Mouse (Mus musculus): Measurements from ENCODE around the gene Nol3. TPM values are rescaled to one million over a fixed set of nuclear protein-coding genes. Genes with fewer than 3 reads are reported as not detected.
"Not testable (repeated sequence)": the region's sequence is repeated elsewhere in the genome, so short reads cannot be mapped to it uniquely, and the experiment has no call there.

Gene Nol3
- total RNA-seq, 2 experiments from 2014 or later, result 0.07 TPM; not detected in 1

DNA sequence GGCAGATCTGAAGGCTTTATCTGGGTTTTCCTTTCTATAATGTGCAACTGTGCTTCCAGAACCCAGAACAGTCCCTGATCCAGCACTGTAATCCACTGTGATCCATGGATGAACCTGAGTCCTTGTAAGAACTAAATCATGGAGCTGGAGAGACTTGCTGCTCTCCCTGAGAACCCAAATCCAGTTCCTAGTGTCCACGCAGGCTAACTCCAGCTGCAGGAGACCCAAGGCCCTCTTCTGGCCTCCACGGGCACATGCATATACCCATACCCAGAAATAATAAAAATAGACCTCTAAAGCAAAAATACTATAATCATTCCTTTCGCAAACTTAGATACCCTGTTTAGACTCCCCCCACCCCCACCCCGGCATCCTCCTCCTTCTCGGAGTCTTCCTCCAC lies 12.3 kb downstream of the Nol3 start:
- no peak for ATAC-seq (ENCODE audit: poor library complexity, severe bottlenecking)

DNA sequence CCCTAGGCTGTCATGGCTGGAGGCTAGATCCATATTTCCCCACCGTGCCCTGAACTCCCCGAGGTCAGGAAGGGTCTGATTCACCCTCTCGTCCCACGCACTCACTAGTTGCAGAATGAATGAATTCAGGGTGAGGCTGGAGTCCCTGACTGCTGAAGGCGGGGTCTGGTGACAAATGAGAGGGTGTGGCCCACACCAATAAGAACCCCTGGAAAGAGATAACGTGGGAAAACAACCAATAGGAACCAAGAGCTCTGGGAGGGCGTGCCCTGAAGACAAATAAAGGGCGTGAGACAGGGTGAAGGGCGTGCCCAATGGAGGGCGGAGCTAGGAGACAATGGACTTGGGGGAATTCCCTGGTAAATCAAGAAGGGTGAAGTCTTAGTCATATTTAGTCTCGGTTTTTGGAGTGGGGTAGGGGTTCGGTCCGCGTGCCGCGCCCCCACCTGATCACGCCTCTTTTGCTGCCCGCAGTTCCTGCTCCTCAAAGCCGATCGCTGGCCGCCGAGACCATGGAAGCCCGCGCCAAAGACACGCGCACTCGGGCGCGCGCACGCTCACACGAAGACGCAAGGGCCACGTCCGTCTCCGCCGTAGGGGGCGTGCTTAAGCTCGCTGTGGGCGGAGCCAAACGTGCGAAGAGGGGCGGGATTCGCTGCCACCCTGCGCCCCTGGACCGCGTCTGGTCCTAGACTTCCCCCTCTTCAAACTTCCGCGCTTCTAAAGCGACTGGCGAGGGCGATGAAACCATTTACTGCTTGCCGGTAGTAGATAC lies 13.2 kb downstream of the Nol3 start:
- peak; percentile 86 for ATAC-seq (ENCODE audit: poor library complexity, severe bottlenecking)

- peak; percentile 30 for ATAC-seq (ENCODE audit: poor library complexity, severe bottlenecking)
Observed at GRCm38 (mm10) chr8:105289805-105290460, 14.0 kb downstream of the Nol3 start, which contains the start of gene 4931428F04Rik. 4931428F04Rik (minus strand) TSS chr8:105289864.

- ATAC-seq (ENCODE audit: poor library complexity, severe bottlenecking), result peak; percentile 53
Observed at GRCm38 (mm10) chr8:105290554-105291314, 14.8 kb downstream of the Nol3 start.

DNA sequence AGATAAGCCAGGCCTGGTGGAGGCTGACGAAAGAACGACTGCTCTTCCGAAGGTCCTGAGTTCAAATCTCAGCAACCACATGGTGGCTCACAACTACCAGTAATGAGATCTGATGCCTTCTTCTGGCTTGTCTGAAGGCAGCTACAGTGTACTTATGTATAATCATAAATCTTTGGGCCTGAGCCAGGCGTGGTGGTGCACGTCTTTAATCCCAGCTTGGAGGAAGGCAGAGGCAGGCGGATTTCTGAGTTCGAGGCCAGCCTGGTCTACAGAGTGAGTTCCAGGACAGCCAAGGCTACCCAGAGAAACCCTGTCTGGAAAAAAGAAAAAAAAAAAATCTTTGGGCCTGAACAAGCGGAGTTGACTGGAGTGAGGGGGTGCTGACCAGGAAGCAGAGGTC lies 15.4 kb downstream of the Nol3 start:
- ATAC-seq (ENCODE audit: poor library complexity, severe bottlenecking), result not testable (repeated sequence)

- ATAC-seq (ENCODE audit: poor library complexity, severe bottlenecking), result not testable (repeated sequence)
Observed at GRCm38 (mm10) chr8:105291802-105292201, 15.9 kb downstream of the Nol3 start.

DNA sequence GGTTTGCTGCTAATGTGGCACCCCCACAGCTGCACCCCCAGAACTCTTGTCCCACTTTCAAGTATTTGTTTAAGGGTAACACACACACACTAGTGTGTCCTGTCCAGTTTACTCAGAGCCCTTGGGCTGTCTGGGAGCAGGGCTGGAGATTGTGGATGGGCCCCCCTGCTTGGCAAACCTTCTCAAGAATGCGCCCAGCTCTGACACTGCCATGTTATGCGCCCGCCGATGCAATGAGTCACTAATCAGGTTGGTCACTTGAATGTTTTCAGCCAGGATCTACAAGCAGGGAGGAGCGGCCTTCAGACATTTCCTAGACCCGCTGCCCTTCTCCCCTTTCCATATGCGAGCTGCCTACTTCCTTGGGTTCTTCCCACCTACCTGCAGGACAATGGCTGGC lies 16.5 kb downstream of the Nol3 start:
- ATAC-seq (ENCODE audit: poor library complexity, severe bottlenecking), result no peak

DNA sequence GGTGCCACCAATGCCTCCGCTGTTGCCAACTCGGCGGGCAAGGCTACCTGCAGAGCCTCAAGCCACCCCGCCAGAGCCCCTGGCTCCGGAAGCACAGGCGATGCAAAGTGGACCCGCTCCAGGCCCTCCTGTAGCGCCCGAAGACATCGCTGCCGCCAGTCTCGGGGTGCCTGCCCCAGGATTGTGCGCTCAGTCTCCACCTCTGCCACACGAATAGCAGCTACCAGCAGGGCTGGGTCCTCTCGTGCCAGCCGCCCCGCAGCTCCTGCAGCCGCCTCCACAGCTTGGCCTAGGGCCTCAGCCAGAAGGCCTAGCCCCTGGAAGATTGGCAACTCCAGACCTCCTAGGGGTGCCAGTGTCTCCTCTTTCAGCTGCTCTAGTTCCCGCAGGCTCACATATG lies 17.5 kb downstream of the Nol3 start:
- no peak for ATAC-seq (ENCODE audit: poor library complexity, severe bottlenecking)

DNA sequence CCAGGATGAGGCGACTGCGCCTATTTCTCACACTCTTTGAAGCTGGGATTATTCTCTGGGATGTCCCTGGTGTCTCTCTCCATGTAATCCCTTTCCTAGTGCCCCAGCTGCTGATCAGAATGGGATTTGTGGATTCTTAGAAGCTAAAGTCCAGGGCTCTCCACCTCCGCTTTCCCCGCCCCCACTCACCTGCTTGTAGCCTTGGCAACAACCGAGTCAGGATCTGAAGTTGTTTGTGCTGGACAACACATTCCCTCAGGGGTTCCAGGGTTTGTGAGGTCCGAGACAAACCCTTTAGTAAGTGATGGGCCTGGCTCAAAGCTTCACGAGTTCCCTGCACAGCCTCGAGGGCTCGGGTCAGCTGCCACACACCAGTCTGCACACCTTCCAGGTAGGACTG lies 18.8 kb downstream of the Nol3 start:
- no peak for ATAC-seq (ENCODE audit: poor library complexity, severe bottlenecking)

- no peak for ATAC-seq (ENCODE audit: poor library complexity, severe bottlenecking)
Observed at GRCm38 (mm10) chr8:105295256-105295655, 19.3 kb downstream of the Nol3 start.

- ATAC-seq (ENCODE audit: poor library complexity, severe bottlenecking), result no peak
Observed at GRCm38 (mm10) chr8:105295895-105296573, 20.1 kb downstream of the Nol3 start, which contains the start of gene Exoc3l. Exoc3l (minus strand) TSS chr8:105296101.

DNA sequence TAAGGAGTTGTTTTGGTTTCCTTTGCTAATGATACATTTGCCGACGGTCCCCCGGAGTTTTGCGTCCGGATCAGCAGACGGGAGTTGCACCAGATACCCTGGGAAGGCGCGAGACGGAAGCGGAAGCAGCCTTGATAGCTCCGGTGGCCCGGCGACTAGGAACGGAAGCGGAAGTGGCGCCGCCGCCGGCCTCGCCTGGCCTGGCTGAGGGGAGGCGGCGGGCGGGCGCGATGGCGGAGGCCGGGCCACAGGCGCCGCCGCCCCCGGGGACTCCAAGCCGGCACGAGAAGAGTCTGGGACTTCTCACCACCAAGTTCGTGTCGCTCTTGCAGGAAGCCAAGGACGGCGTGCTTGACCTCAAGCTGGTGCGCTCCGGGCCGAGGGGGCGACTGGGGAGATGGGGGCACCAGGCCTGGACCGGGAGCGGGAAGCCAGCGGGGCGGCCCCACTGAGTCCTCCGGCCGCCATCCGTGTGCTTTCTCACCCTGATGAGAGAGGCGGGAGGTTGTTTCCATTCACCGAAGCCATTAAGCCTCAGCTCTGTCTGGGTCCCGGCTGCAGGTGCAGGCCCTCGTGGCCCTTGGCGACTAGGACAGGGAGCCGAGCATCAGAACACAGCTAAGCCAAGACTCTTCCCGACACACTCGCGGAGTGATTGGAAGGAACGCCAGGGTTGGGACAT lies 21.7 kb downstream of the Nol3 start, which contains the start of gene E2f4:
Gene E2f4 (plus strand): TSS at position 153 of the 682 bp plus-strand sequence.
- peak; percentile 97 for ATAC-seq (ENCODE audit: poor library complexity, severe bottlenecking)

DNA sequence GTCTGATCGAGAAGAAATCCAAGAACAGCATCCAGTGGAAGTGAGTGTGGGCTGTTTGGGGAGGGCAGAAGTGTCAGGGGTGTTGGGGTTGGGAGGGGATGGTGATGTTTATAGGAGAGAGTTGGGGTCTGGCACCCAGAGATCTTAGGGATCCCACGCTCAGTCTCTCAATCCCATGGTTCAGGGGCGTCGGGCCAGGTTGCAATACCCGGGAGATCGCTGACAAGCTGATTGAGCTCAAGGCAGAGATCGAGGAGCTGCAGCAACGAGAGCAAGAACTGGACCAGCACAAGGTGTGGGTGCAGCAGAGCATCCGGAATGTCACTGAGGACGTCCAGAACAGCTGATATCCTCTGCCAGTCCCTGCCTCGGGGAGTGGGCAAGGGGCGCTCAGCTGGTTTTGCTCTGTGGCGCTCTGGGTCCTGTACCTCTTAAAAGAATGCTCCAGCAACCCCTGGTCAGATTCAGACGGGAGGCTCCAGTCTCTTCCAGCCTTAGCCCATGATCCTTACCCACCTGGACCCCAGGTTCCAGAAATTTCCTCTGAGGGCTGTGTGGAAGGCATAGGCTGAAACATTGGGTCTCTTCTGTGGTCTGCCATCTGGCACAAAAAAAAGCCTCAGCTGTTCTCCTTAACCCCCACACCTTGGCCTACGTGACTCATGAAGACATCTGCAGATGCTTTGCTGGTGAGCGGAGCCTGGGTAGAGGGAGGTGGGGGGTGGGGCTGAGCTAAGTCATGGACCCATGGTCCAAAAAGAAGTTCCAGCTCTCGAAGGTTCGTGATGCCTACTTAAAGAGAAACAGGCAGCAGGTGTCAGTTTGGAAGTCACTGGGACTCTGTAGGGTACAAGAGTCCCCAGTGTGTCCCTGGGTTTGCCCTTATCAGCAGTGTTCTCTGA lies 22.7 kb downstream of the Nol3 start:
- ATAC-seq (ENCODE audit: poor library complexity, severe bottlenecking), result no peak

DNA sequence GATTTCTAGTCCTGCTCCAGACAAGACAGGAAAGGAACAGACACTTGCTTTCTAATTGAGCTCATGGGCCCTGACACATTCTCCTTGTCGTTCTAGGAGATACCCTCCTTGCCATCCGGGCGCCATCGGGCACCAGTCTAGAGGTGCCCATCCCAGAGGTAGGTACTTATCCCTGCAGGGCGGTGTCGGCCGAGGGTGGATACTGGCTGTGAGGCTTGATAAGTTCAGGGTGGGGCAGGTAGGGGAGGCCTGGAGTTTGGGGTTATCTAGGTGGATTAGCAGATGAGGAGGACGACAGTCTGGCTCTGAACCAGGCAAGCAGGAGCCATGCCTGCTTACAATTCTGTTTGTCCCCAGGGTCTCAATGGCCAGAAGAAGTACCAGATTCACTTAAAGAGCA lies 24.0 kb downstream of the Nol3 start:
- ATAC-seq (ENCODE audit: poor library complexity, severe bottlenecking), result no peak

GRCm38 (mm10) chr8:105303396-105303795 lies 27.5 kb downstream of the Nol3 start:
- ATAC-seq (ENCODE audit: poor library complexity, severe bottlenecking), result no peak

DNA sequence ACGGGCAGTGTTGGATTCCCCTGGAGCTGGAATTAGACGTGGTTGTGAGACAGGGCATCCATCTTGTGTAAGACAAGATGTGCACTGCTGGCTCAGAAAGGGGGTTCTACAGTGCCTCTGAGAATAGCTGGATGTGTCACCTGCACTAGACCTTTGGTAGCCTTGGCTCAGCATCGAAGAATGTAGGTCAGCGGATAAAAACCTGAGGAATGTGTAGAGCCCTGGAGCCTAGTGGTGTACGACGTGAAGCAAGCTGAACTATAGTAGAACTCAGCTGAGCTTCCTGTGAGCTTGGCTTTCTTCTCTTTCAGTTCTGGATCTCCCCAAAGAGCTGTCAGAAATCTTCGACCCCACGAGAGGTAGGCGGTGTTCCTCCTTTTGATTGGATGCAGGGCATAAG lies 27.9 kb downstream of the Nol3 start:
- ATAC-seq (ENCODE audit: poor library complexity, severe bottlenecking), result no peak

- no peak for ATAC-seq (ENCODE audit: poor library complexity, severe bottlenecking)
Observed at GRCm38 (mm10) chr8:105304325-105305210, 28.6 kb downstream of the Nol3 start.
